Mouse (Mus musculus) heart, embryonic 12.5 days (tissue): ENCODE results near the gene Senp6. TPM values are rescaled to one million over a fixed set of nuclear protein-coding genes. Genes with fewer than 3 reads are reported as not detected.
"Not testable (repeated sequence)": the region's sequence is repeated elsewhere in the genome, so short reads cannot be mapped to it uniquely, and the experiment has no call there.

Experiments used
- ATAC-seq: fragments of 200-750 bp; cut with Nextera tagmentation; 2 replicates; pipeline ENCODE4 v1.8.0; 2017; ENCODE audit warnings: moderate TSS enrichment, moderate library complexity; ENCODE audit not compliant: insufficient number of reproducible peaks, low FRiP score
- H3K27ac ChIP-seq: fragments of 300-500 bp; sonication (generic); 2 replicates; pipeline ENCODE4 v1.5.1; 2016; ENCODE audit warnings: mild to moderate bottlenecking, moderate library complexity; ENCODE audit not compliant: poor library complexity, severe bottlenecking
- H3K27me3 ChIP-seq: fragments of 300-500 bp; sonication (generic); replicated peaks from 2 replicates; pipeline ENCODE4 v1.6.1; 2016; ENCODE audit warnings: mild to moderate bottlenecking, moderate library complexity
- H3K36me3 ChIP-seq: fragments of 300-500 bp; sonication (generic); 2 replicates; pipeline ENCODE4 v1.6.1; 2016; ENCODE audit warnings: mild to moderate bottlenecking, moderate library complexity
- H3K4me1 ChIP-seq: fragments of 300-500 bp; sonication (generic); replicated peaks from 2 replicates; pipeline ENCODE4 v1.6.1; 2016; ENCODE audit warnings: mild to moderate bottlenecking
- H3K4me2 ChIP-seq: fragments of 300-500 bp; sonication (generic); 2 replicates; pipeline ENCODE4 v1.6.1; 2016; ENCODE audit warnings: mild to moderate bottlenecking, moderate library complexity
- H3K4me3 ChIP-seq: fragments of 300-500 bp; sonication (generic); 2 replicates; pipeline ENCODE4 v1.5.1; 2016; ENCODE audit warnings: mild to moderate bottlenecking
- H3K9ac ChIP-seq: fragments of 300-500 bp; sonication (generic); 2 replicates; pipeline ENCODE4 v1.6.1; 2016; ENCODE audit warnings: mild to moderate bottlenecking, moderate library complexity
- H3K9me3 ChIP-seq: fragments of 300-500 bp; sonication (generic); replicated peaks from 2 replicates; pipeline ENCODE4 v1.6.1; 2016; ENCODE audit warnings: mild to moderate bottlenecking, moderate library complexity
- WGBS: fragments of 180-500 bp; shearing (Covaris S2); methylation state at CpG from one replicate; pipeline ENCODE4 v1.1.7; 2016; 5-methylcytosine and 5-hydroxymethylcytosine counted together
- polyA plus RNA-seq: library from polyadenylated mRNA; unstranded; fragments of >200 nt; fragmentation: Nextera tagmentation; extraction: Ambion mirVana; gene quantifications from 2 replicates; pipeline ENCODE4 v1.2.1, GENCODE M21; 2016

Gene Senp6
- polyA plus RNA-seq: 46.5 and 55.4 TPM in 2 replicates

- under 1% methylated on average over 62 of the region's 74 CpGs for WGBS
- Histone ChIP-seq H3K9me3 (peaks cover 17% of the 10 kb centered on the region; the same call in 1 of the 2 replicates), H3K4me1 (peaks cover 19% of the 10 kb centered on the region), H3K9ac (peak within 1 kb of the TSS; percentile 99), H3K27ac (peak within 1 kb of the TSS; percentile 100), H3K4me2 (peak within 1 kb of the TSS; percentile 67), H3K36me3 (no peaks in the 10 kb centered on the region), H3K27me3 (no peaks in the 10 kb centered on the region), H3K4me3 (peak within 1 kb of the TSS; percentile 91)
- ATAC-seq: peak; percentile 92
Measured at GRCm38 (mm10) chr9:80066367-80067220, at the start of gene Senp6. Senp6 (plus strand) TSS chr9:80066903.

- WGBS: 54% methylated on average over 3 of the region's 3 CpGs
- H3K27me3 ChIP-seq: no peaks in the 10 kb centered on the region
- H3K9me3 ChIP-seq: no peaks in the 10 kb centered on the region; the same call in 1 of the 2 replicates
- H3K27ac ChIP-seq: no peak overlapping the region
- H3K4me1 ChIP-seq: peaks cover 5% of the 10 kb centered on the region
- ATAC-seq: no peak
- no peak overlapping the region for H3K4me3 ChIP-seq
- no peaks in the 10 kb centered on the region for H3K36me3 ChIP-seq
- no peak overlapping the region for H3K4me2 ChIP-seq
- no peak overlapping the region for H3K9ac ChIP-seq
Measured at GRCm38 (mm10) chr9:80020429-80020828, 46.3 kb upstream of the Senp6 start.

DNA sequence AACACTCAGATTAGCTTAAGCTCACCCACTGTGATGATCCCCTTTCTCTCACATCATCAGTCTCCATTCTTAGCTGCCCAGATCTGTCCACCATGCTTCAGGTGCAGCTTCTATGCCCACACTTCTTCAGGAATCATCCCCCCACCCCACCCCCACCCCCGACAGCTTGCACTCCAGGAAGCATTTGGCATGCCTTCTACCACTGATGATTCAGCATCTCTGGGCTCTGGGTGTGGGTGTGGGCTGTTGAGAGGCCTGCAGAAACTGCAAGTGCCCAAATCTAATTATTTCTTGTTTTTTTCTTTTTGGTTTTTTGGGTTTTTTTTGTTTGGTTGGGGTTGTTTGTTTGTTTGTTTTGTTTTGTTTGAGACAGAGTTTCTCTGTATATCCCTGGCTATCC lies 45.1 kb upstream of the Senp6 start:
- H3K9me3 ChIP-seq: no peaks in the 10 kb centered on the region
- no peak overlapping the region for H3K4me3 ChIP-seq
- H3K27ac ChIP-seq: no peak overlapping the region
- ATAC-seq: no peak
- no peak overlapping the region for H3K4me2 ChIP-seq
- no peaks in the 10 kb centered on the region for H3K27me3 ChIP-seq
- WGBS: 42% methylated on average over 1 of the region's 1 CpGs
- H3K36me3 ChIP-seq: no peaks in the 10 kb centered on the region
- peaks cover 9% of the 10 kb centered on the region for H3K4me1 ChIP-seq
- H3K9ac ChIP-seq: no peak overlapping the region

DNA sequence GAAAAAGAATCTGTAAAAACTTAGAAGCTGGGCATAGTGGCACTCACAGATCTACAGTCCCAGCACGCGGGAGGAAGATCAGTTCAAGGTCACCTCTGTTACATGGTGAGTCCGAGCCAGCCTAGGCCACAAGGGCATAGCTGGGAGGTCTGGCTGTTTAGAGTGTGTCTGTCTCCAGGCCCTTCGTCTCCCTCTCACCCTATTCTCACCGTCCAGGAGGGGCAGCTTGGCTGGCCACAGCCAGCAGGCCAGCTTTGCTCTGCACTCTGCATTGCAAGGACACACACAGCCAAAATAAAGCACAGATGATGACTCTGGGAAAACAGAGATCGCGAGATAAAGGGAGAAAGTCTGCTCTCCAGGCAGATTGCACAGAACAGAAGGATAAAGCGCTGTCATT lies 43.9 kb upstream of the Senp6 start:
- WGBS: 52% methylated on average over 8 of the region's 8 CpGs
- Histone ChIP-seq H3K36me3 (no peaks in the 10 kb centered on the region), H3K9me3 (no peaks in the 10 kb centered on the region), H3K4me3 (no peak overlapping the region), H3K27ac (peak overlapping the region; percentile 42; the same call in 1 of the 2 replicates), H3K27me3 (no peaks in the 10 kb centered on the region), H3K4me2 (no peak overlapping the region), H3K4me1 (peaks cover 16% of the 10 kb centered on the region), H3K9ac (no peak overlapping the region)
- ATAC-seq: peak; percentile 51; the same call in 1 of the 2 replicates

DNA sequence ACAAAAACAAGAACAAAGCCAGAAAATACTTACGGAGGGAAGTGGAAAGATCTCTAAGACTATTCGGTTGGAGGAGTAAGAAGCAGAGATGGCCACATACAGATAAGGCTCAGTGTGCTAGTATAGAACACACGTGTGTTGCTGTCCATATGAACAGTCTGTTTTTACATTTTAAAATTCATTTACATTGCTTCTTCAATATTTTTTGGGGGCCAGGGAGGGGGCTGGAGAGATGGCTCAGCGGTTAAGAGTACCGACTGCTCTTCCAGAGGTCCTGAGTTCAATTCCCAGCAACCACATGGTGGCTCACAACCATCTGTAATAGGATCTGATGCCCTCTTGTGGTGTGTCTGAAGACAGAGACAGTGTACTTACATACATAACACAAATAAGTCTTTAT lies 41.4 kb upstream of the Senp6 start:
- not testable (repeated sequence) for H3K27me3 ChIP-seq, H3K4me2 ChIP-seq, H3K9me3 ChIP-seq, ATAC-seq, H3K36me3 ChIP-seq, H3K27ac ChIP-seq, H3K4me3 ChIP-seq, H3K9ac ChIP-seq
- WGBS: 85% methylated on average over 5 of the region's 5 CpGs
- peaks cover 16% of the 10 kb centered on the region for H3K4me1 ChIP-seq

DNA sequence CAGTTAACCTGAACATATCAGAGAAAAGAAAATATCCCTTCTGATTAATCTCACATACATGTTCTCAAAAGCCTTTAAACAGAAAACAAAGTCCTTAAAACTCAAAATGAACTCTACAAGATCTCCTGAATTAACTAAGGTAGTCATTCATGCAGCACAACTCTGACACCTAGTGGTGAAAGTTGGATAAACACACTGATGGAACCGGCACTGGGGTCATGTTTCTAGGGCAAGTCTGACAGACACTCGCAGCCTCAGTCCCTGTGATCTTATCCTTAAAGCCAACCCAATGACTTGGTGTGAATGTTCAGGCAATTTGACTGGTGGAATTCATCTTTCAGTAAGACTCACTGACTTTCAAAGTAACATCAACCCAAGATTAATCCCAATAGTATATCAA lies 40.7 kb upstream of the Senp6 start:
- Histone ChIP-seq H3K4me2 (no peak overlapping the region), H3K4me1 (peaks cover 16% of the 10 kb centered on the region), H3K27ac (no peak overlapping the region), H3K36me3 (no peaks in the 10 kb centered on the region), H3K27me3 (no peaks in the 10 kb centered on the region), H3K9ac (no peak overlapping the region), H3K4me3 (no peak overlapping the region), H3K9me3 (no peaks in the 10 kb centered on the region)
- peak; percentile 65; the same call in 1 of the 2 replicates for ATAC-seq
- WGBS: 1% methylated on average over 2 of the region's 2 CpGs

- Histone ChIP-seq H3K27me3 (no peaks in the 10 kb centered on the region), H3K9ac (no peak overlapping the region), H3K27ac (peak overlapping the region; percentile 64), H3K4me1 (peaks cover 16% of the 10 kb centered on the region), H3K4me3 (no peak overlapping the region), H3K9me3 (0 out of 2 replicates have a peak, but pooled peaks cover 2% of the 10 kb centered on the region), H3K4me2 (no peak overlapping the region), H3K36me3 (no peaks in the 10 kb centered on the region)
- 36% methylated on average over 6 of the region's 6 CpGs for WGBS
- ATAC-seq: peak; percentile 68; the same call in 1 of the 2 replicates
Measured at GRCm38 (mm10) chr9:80026581-80027021, 40.1 kb upstream of the Senp6 start.

- Histone ChIP-seq H3K4me3 (no peak overlapping the region), H3K36me3 (no peaks in the 10 kb centered on the region), H3K9me3 (0 out of 2 replicates have a peak, but pooled peaks cover 3% of the 10 kb centered on the region), H3K9ac (no peak overlapping the region), H3K4me2 (no peak overlapping the region), H3K4me1 (peaks cover 13% of the 10 kb centered on the region), H3K27me3 (no peaks in the 10 kb centered on the region), H3K27ac (peak overlapping the region; percentile 65; the same call in 1 of the 2 replicates)
- 83% methylated on average over 13 of the region's 13 CpGs for WGBS
- ATAC-seq: no peak
Measured at GRCm38 (mm10) chr9:80037262-80037996, 29.3 kb upstream of the Senp6 start.

DNA sequence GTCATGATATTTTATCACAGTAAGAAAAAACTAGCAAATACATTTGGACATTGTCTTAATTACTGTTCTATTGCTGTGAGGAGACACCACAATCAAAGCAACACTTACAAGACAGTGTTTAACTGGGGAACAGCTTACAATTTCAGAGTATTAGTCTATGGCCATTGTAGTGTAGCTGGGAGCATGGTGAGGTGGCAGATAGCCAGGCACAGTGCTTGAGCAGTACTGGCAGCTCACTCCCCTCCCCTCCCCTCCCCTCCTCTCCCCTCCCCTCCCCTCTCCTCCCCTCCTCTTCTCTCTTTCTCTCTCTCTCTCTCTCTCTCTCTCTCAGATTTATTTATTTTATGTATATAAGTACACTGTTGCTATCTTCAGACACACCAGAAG lies 28.7 kb upstream of the Senp6 start:
- H3K4me1 ChIP-seq: peaks cover 13% of the 10 kb centered on the region
- no peak overlapping the region for H3K27ac ChIP-seq
- no peak for ATAC-seq
- H3K9me3 ChIP-seq: 0 out of 2 replicates have a peak, but pooled peaks cover 3% of the 10 kb centered on the region
- H3K9ac ChIP-seq: no peak overlapping the region
- no peak overlapping the region for H3K4me3 ChIP-seq
- H3K36me3 ChIP-seq: no peaks in the 10 kb centered on the region
- H3K4me2 ChIP-seq: no peak overlapping the region
- H3K27me3 ChIP-seq: no peaks in the 10 kb centered on the region

DNA sequence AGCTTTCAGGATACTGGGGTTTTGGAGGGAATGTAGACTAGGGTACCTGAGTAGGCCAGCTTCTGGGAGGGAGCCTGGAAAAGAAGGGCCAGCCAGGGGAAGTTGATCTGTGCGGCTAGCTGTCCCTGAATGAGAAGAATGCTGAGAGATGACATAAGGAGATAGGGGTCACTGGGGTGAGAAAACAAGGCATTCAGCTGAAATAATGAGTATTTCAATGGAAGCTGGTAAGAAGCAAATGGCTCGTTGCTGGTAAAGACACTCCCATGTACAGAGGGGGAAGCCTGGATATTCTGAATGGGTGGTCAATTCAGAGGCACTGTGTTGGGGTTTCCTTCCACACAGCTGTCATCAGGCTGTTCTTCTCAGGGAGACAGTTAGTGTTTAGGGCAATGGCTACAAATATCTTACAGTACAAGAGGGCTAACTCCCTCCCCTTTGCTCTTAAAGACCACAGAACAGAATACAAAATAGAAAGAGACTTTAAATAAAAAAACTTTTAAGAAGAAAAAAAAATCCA lies 27.3 kb upstream of the Senp6 start:
- no peak for ATAC-seq
- WGBS: 46% methylated on average over 2 of the region's 2 CpGs
- Histone ChIP-seq H3K9me3 (0 out of 2 replicates have a peak, but pooled peaks cover 3% of the 10 kb centered on the region), H3K36me3 (no peaks in the 10 kb centered on the region), H3K4me1 (peaks cover 13% of the 10 kb centered on the region), H3K27me3 (no peaks in the 10 kb centered on the region), H3K9ac (no peak overlapping the region), H3K4me3 (no peak overlapping the region), H3K27ac (no peak overlapping the region), H3K4me2 (no peak overlapping the region)

DNA sequence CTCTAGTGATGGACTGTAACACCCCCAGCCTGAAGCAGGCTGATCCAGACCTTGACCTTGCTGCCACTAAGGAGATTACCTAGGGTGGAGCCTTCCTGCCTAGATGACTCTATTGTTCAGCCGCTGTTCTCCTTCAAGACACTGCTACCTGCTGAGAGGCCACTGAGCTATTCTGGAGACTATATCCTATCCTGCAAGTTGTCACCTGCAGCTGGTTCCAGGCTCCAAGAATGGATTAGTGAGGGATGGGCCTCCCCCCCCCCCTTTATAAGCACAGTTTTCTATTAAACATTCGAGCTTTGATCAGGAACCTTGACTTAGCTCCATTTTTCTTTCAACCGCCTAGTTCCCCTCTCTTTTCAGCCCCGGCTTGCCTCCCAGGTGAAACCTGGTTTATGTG lies 22.4 kb upstream of the Senp6 start:
- not testable (repeated sequence) for H3K9ac ChIP-seq, H3K36me3 ChIP-seq, H3K4me2 ChIP-seq, H3K9me3 ChIP-seq, H3K4me1 ChIP-seq, H3K27me3 ChIP-seq, H3K4me3 ChIP-seq, H3K27ac ChIP-seq, ATAC-seq
- 78% methylated on average over 4 of the region's 4 CpGs for WGBS
